Mouse (Mus musculus) embryonic facial prominence, embryonic 15.5 days (tissue): ENCODE measurements around the gene Rasgef1b. TPM values are rescaled to one million over a fixed set of nuclear protein-coding genes. Genes with fewer than 3 reads are reported as not detected.

Experiments used
- ATAC-seq: fragments of 200-750 bp; cut with Nextera tagmentation; 2 replicates; pipeline ENCODE4 v1.8.0; 2017; ENCODE audit warnings: low read depth, moderate TSS enrichment; ENCODE audit not compliant: insufficient number of reproducible peaks, low FRiP score, low TSS enrichment
- H3K27ac ChIP-seq: fragments of 300-500 bp; sonication (generic); replicated peaks from 2 replicates; pipeline ENCODE4 v1.5.1; 2015; ENCODE audit warnings: mild to moderate bottlenecking, inconsistent platforms
- H3K27me3 ChIP-seq: fragments of 300-500 bp; sonication (generic); 2 replicates; pipeline ENCODE4 v1.6.1; 2015; ENCODE audit warnings: inconsistent platforms
- H3K36me3 ChIP-seq: fragments of 300-500 bp; sonication (generic); 2 replicates; pipeline ENCODE4 v1.6.1; 2015; ENCODE audit warnings: mild to moderate bottlenecking, inconsistent platforms
- H3K4me1 ChIP-seq: fragments of 300-500 bp; sonication (generic); 2 replicates; pipeline ENCODE4 v1.6.1; 2015; ENCODE audit warnings: inconsistent platforms
- H3K4me2 ChIP-seq: fragments of 300-500 bp; sonication (generic); replicated peaks from 2 replicates; pipeline ENCODE4 v1.6.1; 2015; ENCODE audit warnings: mild to moderate bottlenecking, inconsistent platforms
- H3K4me3 ChIP-seq: fragments of 300-500 bp; sonication (generic); replicated peaks from 2 replicates; pipeline ENCODE4 v1.5.1; 2015; ENCODE audit warnings: mild to moderate bottlenecking, inconsistent platforms
- H3K9ac ChIP-seq: fragments of 300-500 bp; sonication (generic); 2 replicates; pipeline ENCODE4 v1.6.1; 2015; ENCODE audit warnings: inconsistent platforms
- H3K9me3 ChIP-seq: fragments of 300-500 bp; sonication (generic); replicated peaks from 2 replicates; pipeline ENCODE4 v1.6.1; 2016; ENCODE audit warnings: inconsistent platforms
- WGBS: fragments of 180-500 bp; shearing (Covaris S2); methylation state at CpG from one replicate; pipeline ENCODE4 v1.1.7; 2015; 5-methylcytosine and 5-hydroxymethylcytosine counted together
- polyA plus RNA-seq: library from polyadenylated mRNA; unstranded; fragments of >200 nt; fragmentation: Nextera tagmentation; extraction: Ambion mirVana; gene quantifications from 2 replicates; pipeline ENCODE4 v1.2.1, GENCODE M21; 2015

The Rasgef1b gene
- polyA plus RNA-seq = 11.5 and 11.6 TPM in 2 replicates

DNA sequence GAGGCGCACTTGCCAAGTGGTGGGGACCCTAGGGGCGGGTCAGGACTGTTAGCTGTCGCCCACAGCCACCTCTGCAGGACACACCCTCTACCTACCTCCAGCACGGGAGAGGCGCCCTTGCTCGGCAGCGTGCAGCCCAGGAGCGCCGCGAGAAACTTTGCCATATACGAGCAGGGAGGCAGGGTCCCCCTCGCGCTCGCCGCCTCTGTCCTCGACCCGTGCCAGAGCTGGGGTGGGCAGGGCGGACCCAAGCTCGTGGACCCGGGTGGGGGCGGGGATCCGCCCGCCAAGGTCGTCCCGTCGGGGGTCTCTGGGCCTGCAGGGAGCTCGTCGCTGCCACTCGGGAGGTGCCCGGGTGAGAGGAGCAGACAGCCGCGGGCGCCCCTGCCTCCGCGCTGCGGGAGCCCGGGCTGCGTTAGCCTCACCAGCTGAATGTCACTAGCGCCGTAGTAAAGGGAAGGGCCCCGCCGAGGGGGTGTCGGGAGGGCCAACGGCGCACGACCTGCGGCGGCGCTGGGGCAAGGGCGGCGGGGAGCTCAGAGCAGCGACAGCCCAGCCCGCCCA lies at the start of gene Rasgef1b:
Gene Rasgef1b, minus strand, starts transcription at position 417 of the 564 bp plus-strand sequence.
- Histone ChIP-seq H3K9me3 (no peaks in the 10 kb centered on the region), H3K9ac (peak within 1 kb of the TSS; percentile 50), H3K4me1 (peaks cover 14% of the 10 kb centered on the region), H3K27me3 (peaks cover 25% of the 10 kb centered on the region), H3K4me3 (peak within 1 kb of the TSS; percentile 66), H3K4me2 (peak within 1 kb of the TSS; percentile 100), H3K36me3 (no peaks in the 10 kb centered on the region), H3K27ac (no peak within 1 kb of the TSS)
- under 1% methylated on average over 52 of the region's 53 CpGs for WGBS
- peak; percentile 90 for ATAC-seq

DNA sequence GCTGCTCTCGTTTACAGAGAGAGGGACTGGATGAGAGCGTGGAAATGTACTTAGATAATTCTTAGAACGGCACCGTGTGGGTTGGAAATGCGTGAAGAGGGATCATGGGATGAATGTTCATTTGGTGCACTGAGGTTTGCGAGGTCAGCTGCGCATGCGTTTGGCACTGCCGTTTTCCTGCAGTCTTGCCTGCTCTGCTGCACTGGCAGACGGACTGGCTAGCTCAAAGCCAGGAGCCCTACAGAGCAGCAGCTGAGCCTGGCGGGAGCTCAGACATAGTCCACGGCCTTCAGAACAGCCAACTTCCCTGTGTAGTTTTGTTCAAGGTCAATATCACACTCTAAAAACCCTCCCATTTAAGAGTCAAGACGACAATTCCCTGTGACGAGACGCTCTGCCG lies 46.5 kb upstream of the Rasgef1b start:
- ATAC-seq = no peak
- H3K9me3 ChIP-seq = no peaks in the 10 kb centered on the region
- H3K27me3 ChIP-seq = no peaks in the 10 kb centered on the region
- no peak overlapping the region for H3K27ac ChIP-seq
- no peak overlapping the region for H3K4me3 ChIP-seq
- H3K4me1 ChIP-seq = no peaks in the 10 kb centered on the region
- no peak overlapping the region for H3K9ac ChIP-seq
- WGBS = 85% methylated on average over 16 of the region's 16 CpGs
- no peaks in the 10 kb centered on the region for H3K36me3 ChIP-seq
- no peak overlapping the region for H3K4me2 ChIP-seq

DNA sequence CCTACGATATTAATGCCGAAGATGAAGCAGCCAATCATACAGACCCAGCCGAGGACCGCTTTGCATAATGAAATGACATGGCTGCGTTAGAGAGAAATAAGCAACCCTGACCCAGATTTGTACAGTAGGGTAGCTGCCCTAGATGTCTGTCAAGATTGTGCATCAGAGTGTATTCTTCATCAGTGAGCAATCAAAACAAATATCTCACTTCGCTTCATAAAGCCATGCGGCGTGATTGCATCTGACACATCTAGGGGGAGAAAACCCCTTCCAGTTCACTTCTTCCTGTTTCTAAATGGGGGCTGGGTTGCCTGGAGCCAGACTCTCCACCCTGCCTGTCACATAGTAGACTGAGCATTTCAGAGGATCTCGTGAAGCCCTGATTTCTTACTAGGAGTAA lies 44.4 kb upstream of the Rasgef1b start:
- WGBS = 64% methylated on average over 9 of the region's 9 CpGs
- no peak overlapping the region for H3K4me2 ChIP-seq
- no peaks in the 10 kb centered on the region for H3K36me3 ChIP-seq
- H3K27me3 ChIP-seq = no peaks in the 10 kb centered on the region
- H3K27ac ChIP-seq = no peak overlapping the region
- no peaks in the 10 kb centered on the region for H3K4me1 ChIP-seq
- H3K9ac ChIP-seq = no peak overlapping the region
- H3K4me3 ChIP-seq = no peak overlapping the region
- no peak for ATAC-seq
- no peaks in the 10 kb centered on the region for H3K9me3 ChIP-seq

DNA sequence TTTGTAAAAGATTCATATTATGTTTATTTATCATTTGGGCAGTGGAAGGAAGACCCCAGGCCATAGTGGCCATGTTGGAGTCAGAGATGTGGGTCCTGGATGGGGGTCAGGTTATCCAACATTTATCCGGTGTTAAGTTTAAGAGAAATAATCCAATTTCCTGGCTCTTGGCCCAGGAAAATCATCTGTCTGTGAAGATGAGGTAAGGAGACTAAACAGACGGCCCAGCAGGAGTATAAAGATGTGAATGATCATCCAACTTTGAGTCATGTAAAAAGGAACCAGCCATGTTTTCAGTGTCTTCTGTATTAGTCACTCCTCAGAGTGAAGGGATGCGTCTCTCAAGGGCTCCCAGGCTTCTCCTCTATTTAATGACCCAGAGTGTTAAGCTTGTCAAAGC lies 35.4 kb upstream of the Rasgef1b start:
- no peaks in the 10 kb centered on the region for H3K9me3 ChIP-seq
- H3K36me3 ChIP-seq = no peaks in the 10 kb centered on the region
- no peaks in the 10 kb centered on the region for H3K4me1 ChIP-seq
- H3K27me3 ChIP-seq = no peaks in the 10 kb centered on the region
- no peak overlapping the region for H3K27ac ChIP-seq
- H3K4me3 ChIP-seq = no peak overlapping the region
- H3K9ac ChIP-seq = no peak overlapping the region
- no peak for ATAC-seq
- WGBS = 64% methylated on average over 3 of the region's 3 CpGs
- no peak overlapping the region for H3K4me2 ChIP-seq

DNA sequence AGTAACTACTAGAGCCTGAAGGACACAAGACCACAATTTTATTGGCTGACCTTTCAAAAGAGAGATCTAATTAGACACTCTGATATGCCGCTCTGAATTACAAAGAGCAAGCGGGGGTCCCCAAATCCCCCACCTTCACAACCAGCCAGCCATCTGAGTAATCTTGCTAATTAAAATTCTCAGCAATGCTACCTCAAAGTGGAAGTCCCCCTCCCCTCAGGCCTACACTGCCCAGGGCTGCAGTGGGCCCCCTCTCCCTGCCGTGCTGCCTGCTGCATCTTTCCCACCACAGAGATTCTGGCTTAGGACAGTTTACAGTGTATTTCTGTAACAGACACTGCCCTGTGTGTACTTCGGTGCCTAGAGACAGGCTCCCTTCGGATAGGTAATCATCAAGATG lies 30.0 kb upstream of the Rasgef1b start:
- no peaks in the 10 kb centered on the region for H3K9me3 ChIP-seq
- no peaks in the 10 kb centered on the region for H3K4me1 ChIP-seq
- no peak overlapping the region for H3K9ac ChIP-seq
- 54% methylated on average over 5 of the region's 5 CpGs for WGBS
- H3K27me3 ChIP-seq = no peaks in the 10 kb centered on the region
- no peak overlapping the region for H3K4me2 ChIP-seq
- no peaks in the 10 kb centered on the region for H3K36me3 ChIP-seq
- H3K27ac ChIP-seq = no peak overlapping the region
- no peak for ATAC-seq
- H3K4me3 ChIP-seq = no peak overlapping the region

DNA sequence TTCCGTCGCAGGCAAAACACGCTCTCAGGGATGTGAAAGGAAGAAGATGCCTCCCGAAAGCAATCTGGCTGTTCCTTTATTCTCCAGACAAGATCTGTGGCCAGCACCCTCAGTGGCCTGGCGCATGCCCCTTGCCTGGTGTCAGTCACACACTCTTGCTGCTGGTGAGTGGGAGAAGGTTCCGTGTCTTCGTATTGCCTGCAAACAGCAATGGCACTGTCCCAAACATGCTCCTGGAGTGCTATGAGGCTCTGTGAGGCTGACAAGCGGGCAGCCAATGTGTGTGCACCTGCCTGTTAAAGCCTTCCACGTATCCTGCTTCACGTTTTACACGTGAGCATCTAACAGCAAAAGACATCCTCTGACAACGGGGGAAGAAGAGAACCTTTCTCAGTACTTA lies 25.0 kb upstream of the Rasgef1b start:
- Histone ChIP-seq H3K27me3 (no peaks in the 10 kb centered on the region), H3K9me3 (no peaks in the 10 kb centered on the region), H3K4me2 (no peak overlapping the region), H3K4me3 (no peak overlapping the region), H3K9ac (no peak overlapping the region), H3K4me1 (no peaks in the 10 kb centered on the region), H3K36me3 (no peaks in the 10 kb centered on the region), H3K27ac (no peak overlapping the region)
- ATAC-seq = no peak
- 80% methylated on average over 12 of the region's 12 CpGs for WGBS

DNA sequence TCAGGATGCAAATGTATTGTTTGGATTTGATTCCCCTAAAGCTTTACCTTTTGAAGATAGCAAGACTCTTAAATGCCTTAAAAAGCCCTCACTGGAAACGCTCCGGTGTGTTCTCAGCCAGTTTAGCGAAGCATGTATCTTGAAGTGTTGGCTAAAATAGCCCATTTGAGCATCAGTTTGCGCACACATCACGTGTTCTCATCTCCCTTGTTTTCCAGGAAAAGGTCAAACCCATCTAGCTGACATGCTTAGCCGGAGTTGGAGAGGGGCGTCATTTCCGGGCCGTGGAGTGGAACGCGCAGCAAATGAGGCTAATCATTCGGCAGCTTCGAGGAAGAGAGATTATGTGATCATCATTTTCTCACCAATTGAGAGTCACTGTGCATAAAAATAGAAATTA lies 24.5 kb upstream of the Rasgef1b start:
- ATAC-seq = no peak
- H3K9ac ChIP-seq = no peak overlapping the region
- WGBS = 77% methylated on average over 13 of the region's 13 CpGs
- no peak overlapping the region for H3K4me3 ChIP-seq
- H3K4me2 ChIP-seq = no peak overlapping the region
- no peaks in the 10 kb centered on the region for H3K36me3 ChIP-seq
- no peaks in the 10 kb centered on the region for H3K4me1 ChIP-seq
- H3K27me3 ChIP-seq = no peaks in the 10 kb centered on the region
- H3K9me3 ChIP-seq = no peaks in the 10 kb centered on the region
- H3K27ac ChIP-seq = no peak overlapping the region

DNA sequence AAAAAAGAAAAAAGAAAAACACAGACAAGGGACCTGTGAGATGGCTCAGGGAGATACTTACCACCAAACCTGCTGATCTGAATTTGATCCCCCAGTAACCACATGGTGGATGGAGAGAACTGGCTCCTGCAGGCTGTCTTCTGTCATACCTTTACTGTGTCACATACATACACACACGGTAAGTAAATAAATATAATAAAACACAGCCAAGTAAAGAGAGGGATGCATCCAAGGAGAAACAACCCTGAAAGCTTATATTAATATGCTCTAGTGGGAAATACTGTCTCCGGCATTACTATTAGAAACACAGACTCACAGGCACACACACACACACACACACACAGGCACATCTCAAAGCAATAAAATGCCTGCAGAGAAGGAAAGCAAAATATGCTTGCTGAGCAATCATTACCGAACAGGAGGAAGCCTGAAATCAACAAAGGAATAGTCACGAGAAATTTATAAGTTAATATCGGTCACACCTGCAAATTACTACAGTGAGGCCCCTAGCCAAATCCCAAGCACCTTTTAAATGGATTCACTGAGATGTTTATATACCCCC lies 23.9 kb upstream of the Rasgef1b start:
- WGBS = 83% methylated on average over 5 of the region's 5 CpGs
- Histone ChIP-seq H3K4me1 (no peaks in the 10 kb centered on the region), H3K36me3 (no peaks in the 10 kb centered on the region), H3K27me3 (no peaks in the 10 kb centered on the region), H3K9ac (no peak overlapping the region), H3K4me2 (no peak overlapping the region), H3K4me3 (no peak overlapping the region), H3K27ac (no peak overlapping the region), H3K9me3 (no peaks in the 10 kb centered on the region)
- ATAC-seq = no peak

DNA sequence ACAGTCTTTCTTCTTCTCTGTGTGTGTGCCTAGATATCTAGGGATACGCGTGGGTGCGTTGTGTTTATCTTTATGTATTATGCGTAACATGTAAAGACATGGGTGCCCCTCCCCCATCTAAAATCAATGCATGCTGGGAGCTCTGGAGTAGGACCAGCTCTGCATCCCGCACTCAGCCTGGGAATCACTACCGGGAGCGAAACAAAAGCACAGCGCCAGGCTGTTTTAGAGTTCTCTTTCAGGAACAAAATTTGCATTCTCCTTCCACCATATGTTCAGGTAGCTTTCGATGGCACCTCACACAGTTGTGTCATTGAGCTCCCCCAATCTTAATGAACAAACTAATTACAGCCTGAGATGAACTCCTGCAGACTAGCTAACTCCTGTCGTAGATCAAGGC lies 19.6 kb upstream of the Rasgef1b start:
- Histone ChIP-seq H3K27ac (no peak overlapping the region), H3K4me3 (no peak overlapping the region), H3K9me3 (no peaks in the 10 kb centered on the region), H3K4me2 (no peak overlapping the region), H3K36me3 (no peaks in the 10 kb centered on the region), H3K27me3 (no peaks in the 10 kb centered on the region; the same call in 1 of the 2 replicates), H3K9ac (no peak overlapping the region), H3K4me1 (no peaks in the 10 kb centered on the region)
- no peak for ATAC-seq
- 76% methylated on average over 10 of the region's 10 CpGs for WGBS

DNA sequence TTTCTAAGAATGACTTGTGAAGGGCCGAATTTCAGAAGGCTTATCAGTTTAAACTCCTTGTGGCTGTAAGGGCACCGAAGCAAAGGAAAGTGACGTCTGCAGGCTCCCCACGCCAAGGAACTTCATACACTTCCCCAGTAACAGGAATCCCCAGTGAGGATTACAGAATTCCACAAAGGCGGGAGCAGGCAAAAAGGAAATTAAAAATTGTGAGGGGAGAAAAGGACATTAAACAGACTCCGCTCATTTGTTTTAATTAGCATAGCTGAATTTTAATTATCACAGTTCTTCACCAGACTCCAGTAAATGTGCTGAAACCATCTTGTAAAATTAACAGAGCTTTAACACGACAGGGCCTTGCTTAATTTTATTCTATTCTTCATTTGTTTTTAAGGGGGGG lies 17.2 kb upstream of the Rasgef1b start:
- no peak for ATAC-seq
- Histone ChIP-seq H3K36me3 (no peaks in the 10 kb centered on the region), H3K9ac (no peak overlapping the region), H3K9me3 (no peaks in the 10 kb centered on the region), H3K27ac (no peak overlapping the region), H3K27me3 (no peaks in the 10 kb centered on the region; the same call in 1 of the 2 replicates), H3K4me1 (no peaks in the 10 kb centered on the region), H3K4me2 (no peak overlapping the region), H3K4me3 (no peak overlapping the region)
- WGBS = 44% methylated on average over 7 of the region's 7 CpGs

DNA sequence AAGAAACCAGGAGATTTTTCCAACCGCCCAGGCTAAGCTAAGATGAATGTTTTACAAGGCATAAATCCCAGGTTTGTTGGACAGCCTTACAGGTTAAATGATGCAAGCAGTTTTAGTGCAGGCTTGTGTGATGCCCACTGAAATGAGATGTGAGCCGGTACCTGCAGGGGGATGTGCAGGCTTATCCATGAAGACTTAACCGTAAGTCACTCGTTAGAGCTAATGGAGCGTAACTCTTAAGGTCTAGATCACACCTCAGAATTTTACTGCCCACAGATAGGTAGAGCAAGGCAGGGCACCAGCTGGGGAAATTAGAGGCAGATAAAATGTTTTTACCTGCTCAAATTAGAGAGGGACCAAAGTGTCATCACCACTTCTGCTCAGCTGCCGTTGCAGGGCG lies 14.0 kb upstream of the Rasgef1b start:
- H3K4me2 ChIP-seq = no peak overlapping the region
- H3K4me3 ChIP-seq = no peak overlapping the region
- no peaks in the 10 kb centered on the region for H3K4me1 ChIP-seq
- no peaks in the 10 kb centered on the region for H3K36me3 ChIP-seq
- WGBS = 75% methylated on average over 7 of the region's 7 CpGs
- H3K9ac ChIP-seq = no peak overlapping the region
- H3K9me3 ChIP-seq = no peaks in the 10 kb centered on the region
- H3K27ac ChIP-seq = no peak overlapping the region
- no peaks in the 10 kb centered on the region; the same call in 1 of the 2 replicates for H3K27me3 ChIP-seq
- ATAC-seq = no peak

DNA sequence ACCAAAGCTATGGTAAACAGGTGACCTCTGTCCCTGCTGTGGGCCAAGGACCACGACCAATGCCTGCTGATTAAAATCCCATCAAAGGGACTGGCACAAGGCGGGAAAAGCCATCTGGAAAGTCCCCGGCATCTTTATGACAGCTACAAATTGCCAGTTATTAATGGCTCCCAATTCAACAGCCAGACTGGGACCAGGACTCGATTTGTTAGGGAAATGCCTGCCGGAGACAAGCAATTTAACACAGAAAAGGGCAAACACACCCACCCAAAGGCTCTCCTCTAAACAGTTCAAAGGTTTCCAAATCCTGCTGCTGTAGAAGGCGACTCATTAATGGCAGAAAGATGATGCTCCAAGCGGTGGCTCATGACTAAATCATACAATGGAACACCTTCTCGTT lies 13.2 kb upstream of the Rasgef1b start:
- Histone ChIP-seq H3K36me3 (no peaks in the 10 kb centered on the region), H3K4me2 (no peak overlapping the region), H3K27me3 (no peaks in the 10 kb centered on the region; the same call in 1 of the 2 replicates), H3K27ac (no peak overlapping the region), H3K9me3 (no peaks in the 10 kb centered on the region), H3K4me3 (no peak overlapping the region), H3K9ac (no peak overlapping the region), H3K4me1 (no peaks in the 10 kb centered on the region)
- no peak for ATAC-seq
- 45% methylated on average over 8 of the region's 8 CpGs for WGBS
